In the genomic region with DNA sequence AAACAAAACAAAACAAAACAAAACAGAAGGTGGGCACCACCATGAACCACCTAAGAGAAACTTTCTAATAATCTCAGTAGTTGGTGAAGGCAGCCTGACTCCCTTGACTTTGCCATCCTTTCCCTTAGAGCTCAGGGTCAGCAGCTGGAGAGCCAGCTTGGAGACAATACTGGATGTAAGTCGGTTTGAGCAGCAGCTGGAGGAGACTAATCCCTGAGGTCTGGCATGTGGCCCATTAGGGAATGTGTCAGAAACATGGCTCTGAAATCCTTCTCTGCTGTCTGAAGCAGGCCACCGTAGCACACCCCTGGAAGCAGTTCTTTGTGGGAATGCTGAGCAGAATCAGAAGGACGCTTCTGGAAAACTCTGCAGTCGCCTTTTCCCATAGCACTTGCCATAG, we compare ENCODE assay signal across 14 mouse cellular contexts. TPM values are rescaled to one million over a fixed set of nuclear protein-coding genes. Genes with fewer than 3 reads are reported as not detected.
DNase-seq lines count a peak whose midpoint lies in the region; ATAC-seq and TF ChIP-seq lines count a peak whose summit lies in the region.
"Had no signal": no experiment of that assay in that cellular context is flagged by ENCODE, and none has a peak within 500 bp of the region (broad histone marks: within the 10 kb centered on the region; RNA-seq: fewer than 3 reads in every experiment).

No protein-coding gene starts in this region.

- H3K4me1 ChIP-seq in heart, embryonic 11.5 days (ENCODE audit: control insufficient read depth, insufficient read depth, low read length) = no peaks in the 10 kb centered on the region
- H3K4me1 ChIP-seq: kidney, embryonic 15.5 days; limb, embryonic 15.5 days; neural tube, embryonic 15.5 days had no signal

- H3K9ac ChIP-seq in heart, embryonic 11.5 days (ENCODE audit: low read depth, low read length) = no peak overlapping the region
- H3K9ac ChIP-seq: kidney, embryonic 15.5 days; limb, embryonic 15.5 days; liver, postnatal 0 days; neural tube, embryonic 15.5 days had no signal

- TF ChIP-seq POLR2A in brain, embryonic 14.5 days (IDR thresholded peaks at IDR 0.05; ENCODE audit: borderline replicate concordance, extremely low read depth, insufficient read depth, insufficient read length, poor library complexity, severe bottlenecking) = no peak

- peaks cover 53% of the 10 kb centered on the region for H3K36me3 ChIP-seq in heart, embryonic 11.5 days (ENCODE audit: control insufficient read depth, insufficient read depth, low read length)

- WGBS in heart, embryonic 11.5 days (ENCODE audit: insufficient replicate concordance) = 75% methylated on average over 4 of the region's 4 CpGs

- ATAC-seq in heart, embryonic 11.5 days (replicated peaks; ENCODE audit: insufficient number of reproducible peaks, low FRiP score, low TSS enrichment) = no peak
- ATAC-seq: liver, postnatal 0 days had no signal

- no peaks in the 10 kb centered on the region for H3K27me3 ChIP-seq in heart, embryonic 11.5 days (ENCODE audit: control insufficient read depth, insufficient read depth, low read length)
- H3K27me3 ChIP-seq: CH12.LX; kidney, embryonic 15.5 days; limb, embryonic 15.5 days; neural tube, embryonic 15.5 days had no signal

- no peak overlapping the region for H3K27ac ChIP-seq in heart, embryonic 11.5 days (ENCODE audit: low read depth, low read length)
- H3K27ac ChIP-seq: kidney, embryonic 15.5 days; limb, embryonic 15.5 days; neural tube, embryonic 15.5 days had no signal

- H3K4me2 ChIP-seq in heart, embryonic 11.5 days = no peak overlapping the region
- H3K4me2 ChIP-seq: kidney, embryonic 15.5 days; limb, embryonic 15.5 days; midbrain, embryonic 11.5 days; neural tube, embryonic 15.5 days had no signal

- no peak for TF ChIP-seq CTCF in brain, embryonic 14.5 days (IDR thresholded peaks at IDR 0.05; ENCODE audit: borderline replicate concordance, extremely low read depth, insufficient read depth, insufficient read length)

- no peak overlapping the region for H3K4me3 ChIP-seq in heart, embryonic 11.5 days (ENCODE audit: low read depth, low read length)
- H3K4me3 ChIP-seq: kidney, embryonic 15.5 days; limb, embryonic 15.5 days; neural tube, embryonic 15.5 days had no signal

- DNase-seq in heart, adult 18-20 months = peak; percentile 51 to 56
- DNase-seq in lung, postnatal 14 days = peak; percentile 51
- DNase-seq in lung, adult 18-20 months = no peak
- DNase-seq in brain, embryonic 14.5 days (ENCODE audit: low read depth) = peak; percentile 18
- DNase-seq in retina, postnatal 7 days (ENCODE audit: low read depth, low spot score) = peak; percentile 67
- no peak for DNase-seq in ovary, postnatal 10 days (ENCODE audit: low spot score)
- DNase-seq: cerebellum, postnatal 25 days; liver, postnatal 0 days had no signal

- no peaks in the 10 kb centered on the region for H3K9me3 ChIP-seq in heart, embryonic 11.5 days (replicated peaks; ENCODE audit: control insufficient read depth, low read length)
- H3K9me3 ChIP-seq: kidney, embryonic 15.5 days; limb, embryonic 15.5 days; neural tube, embryonic 15.5 days had no signal

RNA-seq across cellular contexts. Expression of a gene that starts 21.9 kb away (rescaled TPM):
- total RNA-seq in heart, adult 18-20 months (2021) = 10 to 100 TPM; 25.6 to 33.4 TPM
- 54.9 and 55.4 TPM in 2 replicates for polyA plus RNA-seq in heart, embryonic 11.5 days (2014; fragmentation: Nextera tagmentation; extraction: Ambion mirVana)
- polyA plus RNA-seq in brain, embryonic 14.5 days (2012; rRNA removed) = 54.5 and 68.4 TPM in 2 replicates

RNA-seq across cellular contexts. Expression of a gene that starts 21.9 kb away (rescaled TPM):
- total RNA-seq in heart, adult 18-20 months (2021) = 1 to 10 TPM; 8.4 to 9.2 TPM
- polyA plus RNA-seq in heart, embryonic 11.5 days (2014; fragmentation: Nextera tagmentation; extraction: Ambion mirVana) = 18.6 and 18.7 TPM in 2 replicates
- polyA plus RNA-seq in brain, embryonic 14.5 days (2012; rRNA removed) = 38.3 and 42.0 TPM in 2 replicates

RNA-seq across cellular contexts. Expression of a gene that starts 49.7 kb away (rescaled TPM):
- 1 to 10 TPM; 2.6 to 3.0 TPM for total RNA-seq in heart, adult 18-20 months (2021)
- polyA plus RNA-seq in heart, embryonic 11.5 days (2014; fragmentation: Nextera tagmentation; extraction: Ambion mirVana) = 0.76 and 1.5 TPM in 2 replicates
- polyA plus RNA-seq in brain, embryonic 14.5 days (2012; rRNA removed) = 12.2 and 15.9 TPM in 2 replicates

Comparison
In these comparisons a context has a peak if more than half of its experiments do, and no peak if none do; other contexts are left out.
1. DNase-seq: peak in heart, adult 18-20 months (2 of 2), lung, postnatal 14 days (single experiment), brain, embryonic 14.5 days (single experiment) and retina, postnatal 7 days (single experiment); none in lung, adult 18-20 months (0 of 2) and ovary, postnatal 10 days (single experiment).